Mouse (Mus musculus) brain, embryonic 18.5 days (tissue): ENCODE results near the gene a.

Experiments used
- DNase-seq: peaks from one replicate; pipeline ENCODE4 v3.0.0-alpha.2; 2012; ENCODE audit warnings: low read depth, low spot score

The a gene

DNA sequence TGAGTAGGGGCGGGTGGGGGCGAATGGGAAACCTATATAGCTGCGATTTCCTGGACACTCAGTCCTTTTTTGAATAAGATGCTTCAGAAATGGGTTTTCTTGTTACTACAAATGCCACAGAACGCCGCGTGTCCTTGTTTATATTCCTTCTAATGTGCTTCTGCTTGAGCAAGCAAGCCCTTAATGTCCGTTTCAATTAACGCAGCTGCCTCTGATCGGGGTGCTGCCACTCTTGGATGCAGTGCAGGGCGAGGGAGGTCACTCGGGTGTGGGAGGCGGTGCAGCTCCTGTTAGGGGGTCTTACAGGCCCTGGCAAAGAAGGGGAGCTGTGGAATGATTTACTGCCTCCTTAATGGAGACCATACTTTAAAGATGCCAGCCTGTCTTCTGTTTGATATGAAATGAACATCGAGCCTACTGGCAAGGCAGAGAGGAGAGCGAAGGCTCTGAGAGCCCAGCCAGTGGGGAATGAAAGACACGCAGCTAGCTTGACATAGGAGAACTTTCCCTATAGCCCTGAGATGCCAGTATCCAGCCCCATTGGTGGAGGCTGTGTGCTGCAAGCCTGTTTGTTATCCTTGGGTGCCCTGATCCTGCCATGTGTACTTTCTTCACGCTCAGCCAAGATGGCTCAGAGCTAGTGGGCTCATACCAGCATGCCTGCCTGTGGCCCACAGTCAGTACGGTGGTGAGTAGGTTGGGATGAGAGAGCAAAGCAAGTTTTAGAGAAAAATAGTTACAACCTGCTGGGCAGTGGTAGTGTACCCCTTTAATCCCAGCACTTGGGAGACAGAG is 8.1 kb upstream of the a start:
- DNase-seq: no peak

- no peak for DNase-seq
Measured at GRCm38 (mm10) chr2:154785284-154785683, 5.9 kb upstream of the a start.

- no peak for DNase-seq
Measured at GRCm38 (mm10) chr2:154786187-154786586, 5.0 kb upstream of the a start.

GRCm38 (mm10) chr2:154786776-154787175 is 4.4 kb upstream of the a start:
- no peak for DNase-seq

GRCm38 (mm10) chr2:154789381-154789780 is 1.8 kb upstream of the a start:
- no peak for DNase-seq

- no peak for DNase-seq
Measured at GRCm38 (mm10) chr2:154789977-154790655, 1.1 kb upstream of the a start.

DNA sequence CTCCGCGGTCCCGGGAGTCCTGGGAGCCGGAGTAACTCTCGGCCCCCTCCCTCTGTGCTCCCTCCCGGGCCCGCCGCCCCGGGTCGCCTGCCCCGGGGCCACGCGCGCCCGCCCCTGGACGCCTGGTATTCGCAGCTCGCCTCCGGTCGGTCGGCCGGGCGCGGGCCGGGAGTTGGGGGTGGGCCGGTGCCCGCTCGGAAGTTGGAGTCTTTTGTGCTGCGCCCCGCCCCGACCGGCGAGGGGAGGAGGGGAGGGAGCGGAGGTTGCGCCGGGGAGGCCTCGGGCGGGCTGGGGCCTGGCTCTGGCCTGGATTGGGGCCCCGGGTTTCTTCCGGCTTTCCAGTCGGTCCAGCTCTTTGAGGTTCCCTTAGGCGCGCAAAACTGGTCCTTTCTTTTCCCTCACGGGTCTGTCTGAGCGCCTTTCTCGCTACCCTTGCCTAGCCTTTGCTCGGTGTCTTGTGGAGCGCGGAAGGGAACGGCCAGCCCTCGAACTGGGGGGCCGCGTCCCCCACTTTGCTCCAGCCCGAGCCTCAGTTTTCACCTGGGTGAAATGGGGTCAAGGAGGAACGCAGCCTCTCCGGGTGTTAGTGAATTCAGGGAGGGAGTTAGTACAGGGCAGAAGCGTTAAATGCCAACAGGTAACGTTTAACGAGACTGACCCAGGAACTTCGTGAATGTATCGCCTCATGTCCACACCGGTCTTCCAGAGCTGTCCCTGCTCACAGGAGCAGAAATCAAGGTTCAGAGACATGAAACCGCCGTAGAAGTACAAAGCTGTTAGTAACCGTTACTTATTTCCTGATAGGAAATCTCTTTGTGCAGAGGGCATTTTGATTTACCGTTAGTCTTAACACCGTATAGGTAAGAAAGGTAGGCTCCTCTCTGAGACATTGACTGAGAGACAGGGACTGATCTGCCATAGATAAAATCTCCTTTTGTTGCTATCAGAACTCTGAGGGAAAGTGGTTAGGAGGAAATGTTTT is 750 bp downstream of the a start:
- DNase-seq: no peak

GRCm38 (mm10) chr2:154803372-154803771 is 12.2 kb downstream of the a start:
- no peak for DNase-seq

GRCm38 (mm10) chr2:154803845-154804244 is 12.6 kb downstream of the a start:
- DNase-seq: no peak

GRCm38 (mm10) chr2:154807689-154808088 is 16.5 kb downstream of the a start:
- DNase-seq: no peak

DNA sequence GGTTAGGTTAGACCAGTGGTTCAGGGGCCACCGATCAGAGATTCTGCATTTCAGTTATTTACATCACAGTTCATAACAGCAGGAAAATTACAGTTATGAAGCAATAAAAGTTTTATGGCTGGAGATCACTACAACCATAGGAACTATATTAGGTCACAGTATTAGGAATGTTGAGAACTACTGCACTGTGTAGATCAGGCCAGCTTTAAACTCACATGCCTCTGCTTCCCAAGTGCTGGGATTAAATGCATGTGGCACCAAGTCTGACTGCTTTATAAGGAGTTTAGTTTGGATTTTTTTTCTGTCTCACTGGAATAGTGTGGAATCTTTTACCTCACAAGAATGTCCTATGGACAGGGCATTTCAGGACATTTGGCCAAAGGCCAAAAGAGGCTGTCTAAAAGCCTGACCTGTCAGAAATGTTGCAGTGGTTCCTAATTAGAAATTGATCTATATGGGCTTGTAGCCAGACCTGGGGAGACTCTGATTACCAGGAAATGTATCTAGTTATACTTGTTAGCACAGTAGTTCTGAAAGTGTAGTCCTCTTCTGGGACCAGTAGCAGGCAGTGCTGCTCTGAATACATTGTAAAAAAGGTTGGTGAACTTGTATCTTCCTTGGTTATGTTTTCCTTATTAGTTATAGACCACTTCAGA is 18.0 kb downstream of the a start:
- DNase-seq: no peak

GRCm38 (mm10) chr2:154810821-154811220 is 19.6 kb downstream of the a start:
- DNase-seq: no peak

- DNase-seq: no peak
Measured at GRCm38 (mm10) chr2:154813426-154813825, 22.2 kb downstream of the a start.

- DNase-seq: no peak
Measured at GRCm38 (mm10) chr2:154817089-154817488, 25.9 kb downstream of the a start.

- no peak for DNase-seq
Measured at GRCm38 (mm10) chr2:154817788-154818187, 26.6 kb downstream of the a start.

GRCm38 (mm10) chr2:154818599-154818998 is 27.4 kb downstream of the a start:
- no peak for DNase-seq

DNA sequence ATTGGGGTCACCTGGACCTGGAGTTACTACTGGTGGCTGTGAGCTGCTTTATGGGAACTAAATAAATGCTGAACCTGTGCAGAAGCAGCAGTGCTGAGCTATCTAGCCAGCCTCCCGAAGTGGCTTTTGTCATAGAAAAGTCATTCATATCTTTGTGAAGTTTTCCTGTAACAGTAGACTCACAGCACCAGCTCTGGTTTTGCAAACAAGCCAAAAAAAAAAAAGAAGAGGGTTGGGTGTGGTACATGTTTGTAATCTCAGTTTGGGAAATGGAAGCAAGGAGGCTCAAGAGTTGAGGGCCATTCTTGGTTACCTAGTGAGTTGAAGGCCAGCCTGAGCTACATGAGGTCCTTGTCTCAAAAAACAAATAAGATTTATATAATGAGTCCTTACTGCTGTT is 29.1 kb downstream of the a start:
- DNase-seq: no peak

DNA sequence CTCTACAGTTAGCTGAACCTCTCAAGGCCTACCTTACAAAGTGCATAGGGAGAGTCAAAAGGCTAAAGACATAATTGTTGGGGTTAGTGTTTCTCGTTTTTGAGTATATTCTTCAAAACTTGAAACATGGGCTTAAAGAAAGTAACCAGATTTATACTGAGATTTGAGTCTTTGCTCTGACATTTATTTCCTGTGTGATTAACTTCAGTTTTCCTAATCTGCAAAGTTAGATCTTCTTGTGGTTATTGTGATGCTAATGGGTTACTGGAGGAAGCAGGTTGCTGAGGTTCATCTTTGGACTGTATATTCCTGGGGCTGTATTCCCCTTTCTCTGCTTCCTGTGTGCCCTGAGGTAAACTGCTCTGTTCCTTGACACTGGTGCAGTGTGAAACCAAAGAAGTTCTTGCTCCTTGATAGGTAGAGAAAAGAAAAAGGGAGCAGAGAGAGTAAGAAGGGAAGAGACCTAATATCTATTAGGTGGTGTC is 34.9 kb downstream of the a start:
- no peak for DNase-seq

- no peak for DNase-seq
Measured at GRCm38 (mm10) chr2:154827521-154827920, 36.3 kb downstream of the a start.

- no peak for DNase-seq
Measured at GRCm38 (mm10) chr2:154832471-154832870, 41.3 kb downstream of the a start.

DNA sequence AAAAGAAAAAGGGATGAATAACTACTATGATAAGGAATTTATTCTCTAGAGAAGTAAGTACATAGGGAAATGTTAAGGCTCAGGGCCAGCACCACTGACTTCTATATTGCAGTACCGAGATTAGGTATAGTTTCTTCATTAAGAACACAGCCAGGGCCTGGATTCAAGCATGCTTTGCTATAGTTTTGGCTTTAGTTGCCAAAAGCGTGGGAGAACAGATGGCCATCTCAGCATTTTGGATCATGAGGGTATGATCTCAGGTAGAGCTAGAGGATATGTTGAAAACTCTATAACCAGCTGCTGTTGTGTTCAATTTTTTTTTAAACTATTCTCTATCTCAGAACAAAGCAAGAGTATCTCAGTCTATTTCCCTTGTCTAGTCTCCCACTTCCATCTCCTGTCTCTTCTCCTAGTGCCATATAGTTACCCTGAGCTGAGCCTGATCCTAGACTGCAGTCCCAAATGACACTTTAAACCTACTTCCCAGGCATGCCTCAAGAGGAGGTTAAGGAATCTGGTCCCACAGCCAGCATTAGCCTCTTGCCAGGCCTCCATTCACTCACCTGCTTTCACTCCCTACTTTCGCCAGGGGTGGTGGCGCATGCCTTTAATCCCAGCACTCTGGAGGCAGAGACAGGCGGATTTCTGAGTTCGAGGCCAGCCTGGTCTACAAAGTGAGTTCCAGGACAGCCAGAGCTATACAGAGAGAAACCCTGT is 43.1 kb downstream of the a start:
- no peak for DNase-seq
